Mouse (Mus musculus): ENCODE results near the gene Slf2. TPM values are rescaled to one million over a fixed set of nuclear protein-coding genes. Genes with fewer than 3 reads are reported as not detected.
A peak's percentile ranks its signal among the peaks of the same experiment; 100 is the strongest.

The Slf2 gene
- 26.0 and 29.4 TPM in 2 replicates for polyA plus RNA-seq (2015; fragmentation: Nextera tagmentation; extraction: Ambion mirVana)

DNA sequence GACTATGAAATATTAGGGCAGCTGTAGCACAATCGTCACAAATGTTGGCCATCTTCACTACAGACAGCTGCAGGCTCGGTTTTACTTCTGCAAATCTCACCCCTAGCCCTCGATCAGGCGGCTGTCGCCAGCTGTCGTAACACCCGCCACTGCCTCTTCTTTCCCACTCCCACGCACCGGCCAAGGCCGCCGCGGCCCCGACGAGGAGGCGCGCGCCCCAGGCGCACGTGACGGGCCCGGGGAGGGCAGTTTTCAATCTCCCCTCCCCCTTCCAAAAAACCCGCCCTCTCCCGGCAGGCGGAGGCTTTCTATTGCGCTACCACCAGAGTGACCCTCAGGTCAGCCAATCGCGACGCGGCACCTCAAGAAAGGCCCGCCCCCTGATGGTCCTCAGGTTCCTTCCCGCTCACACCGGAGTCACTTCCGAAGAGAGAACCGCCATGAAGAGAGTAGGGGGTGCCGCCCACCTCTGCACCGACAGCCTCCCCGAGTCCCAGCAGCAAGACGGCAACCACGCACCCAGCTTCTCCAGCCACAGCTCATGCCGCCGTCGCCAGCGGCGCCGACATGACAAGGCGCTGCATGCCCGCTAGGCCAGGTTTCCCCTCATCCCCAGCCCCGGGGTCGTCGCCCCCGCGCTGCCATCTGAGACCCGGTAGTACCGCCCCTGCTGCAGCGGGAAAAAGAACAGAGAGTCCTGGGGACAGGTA lies at the start of gene Slf2:
Gene Slf2 (plus strand): TSS at position 408 of the 710 bp plus-strand sequence.
- H3K9ac ChIP-seq = peak within 1 kb of the TSS; percentile 86
- peak; percentile 99 for ATAC-seq (ENCODE audit: borderline replicate concordance, extremely low read depth, low FRiP score, low TSS enrichment)
- no peaks in the 10 kb centered on the region for H3K27me3 ChIP-seq
- H3K4me1 ChIP-seq = peaks cover 24% of the 10 kb centered on the region
- H3K4me3 ChIP-seq = peak within 1 kb of the TSS; percentile 91
- peak within 1 kb of the TSS; percentile 81 for H3K27ac ChIP-seq
- H3K4me2 ChIP-seq = peak within 1 kb of the TSS; percentile 56
- WGBS = under 1% methylated on average over 55 of the region's 55 CpGs
- H3K36me3 ChIP-seq = peaks cover 11% of the 10 kb centered on the region
- H3K9me3 ChIP-seq = no peaks in the 10 kb centered on the region

DNA sequence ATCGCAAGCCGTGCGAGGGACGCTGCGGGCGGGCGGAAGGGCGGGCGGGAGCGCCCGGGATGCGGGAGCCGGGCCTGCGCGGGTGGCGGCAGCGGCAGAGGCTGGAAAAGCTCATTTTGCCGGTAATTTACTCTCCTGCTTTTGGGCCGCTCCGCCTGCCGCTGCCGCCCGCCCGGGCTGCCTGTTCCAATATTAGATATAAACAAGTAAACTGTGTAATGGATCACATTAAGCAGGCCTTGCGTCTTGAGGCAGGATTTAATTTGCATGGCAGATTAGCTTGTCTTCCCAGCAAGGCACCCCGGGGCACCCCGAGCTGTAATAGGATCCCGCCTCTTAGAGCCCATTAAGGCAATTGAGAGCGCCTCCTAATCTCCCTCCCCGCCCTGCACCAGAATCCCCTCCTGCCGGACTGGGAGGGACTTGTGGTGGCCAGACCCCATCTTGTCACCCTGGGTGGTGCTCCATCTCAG lies 48.4 kb upstream of the Slf2 start:
- no peak for ATAC-seq (ENCODE audit: borderline replicate concordance, extremely low read depth, low FRiP score, low TSS enrichment)
- H3K4me3 ChIP-seq = peak overlapping the region; percentile 33
- H3K27me3 ChIP-seq = peaks cover 64% of the 10 kb centered on the region
- no peaks in the 10 kb centered on the region for H3K9me3 ChIP-seq
- under 1% methylated on average over 30 of the region's 31 CpGs for WGBS
- H3K27ac ChIP-seq = no peak overlapping the region
- peak overlapping the region; percentile 32 for H3K9ac ChIP-seq
- H3K4me2 ChIP-seq = peak overlapping the region; percentile 65
- H3K4me1 ChIP-seq = no peaks in the 10 kb centered on the region
- no peaks in the 10 kb centered on the region for H3K36me3 ChIP-seq

DNA sequence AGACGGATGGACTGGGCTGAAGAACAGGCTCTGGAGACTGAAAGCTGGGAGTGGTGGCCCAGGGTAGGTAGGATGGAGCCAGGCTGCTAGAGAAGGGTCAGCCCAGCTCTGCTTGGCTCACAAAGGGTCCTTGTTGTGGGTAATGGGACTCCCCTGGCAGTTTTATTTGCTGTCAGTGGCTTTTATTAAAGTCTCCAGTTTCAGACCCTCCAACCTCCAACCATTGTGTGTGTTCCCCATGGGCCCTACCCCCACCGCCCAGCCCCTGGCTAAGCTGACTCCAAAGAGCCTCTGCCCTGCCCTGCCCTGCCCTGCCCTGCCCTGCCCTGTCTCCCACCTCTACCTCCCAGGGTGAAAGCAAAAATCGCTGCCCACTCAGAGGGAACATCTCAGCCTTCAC lies 46.6 kb upstream of the Slf2 start:
- peaks cover 78% of the 10 kb centered on the region for H3K27me3 ChIP-seq
- H3K4me1 ChIP-seq = no peaks in the 10 kb centered on the region
- WGBS = 48% methylated on average over 3 of the region's 3 CpGs
- ATAC-seq (ENCODE audit: borderline replicate concordance, extremely low read depth, low FRiP score, low TSS enrichment) = no peak
- H3K9me3 ChIP-seq = no peaks in the 10 kb centered on the region
- H3K4me3 ChIP-seq = no peak overlapping the region
- no peak overlapping the region for H3K27ac ChIP-seq
- no peaks in the 10 kb centered on the region for H3K36me3 ChIP-seq
- no peak overlapping the region for H3K4me2 ChIP-seq
- no peak overlapping the region for H3K9ac ChIP-seq

DNA sequence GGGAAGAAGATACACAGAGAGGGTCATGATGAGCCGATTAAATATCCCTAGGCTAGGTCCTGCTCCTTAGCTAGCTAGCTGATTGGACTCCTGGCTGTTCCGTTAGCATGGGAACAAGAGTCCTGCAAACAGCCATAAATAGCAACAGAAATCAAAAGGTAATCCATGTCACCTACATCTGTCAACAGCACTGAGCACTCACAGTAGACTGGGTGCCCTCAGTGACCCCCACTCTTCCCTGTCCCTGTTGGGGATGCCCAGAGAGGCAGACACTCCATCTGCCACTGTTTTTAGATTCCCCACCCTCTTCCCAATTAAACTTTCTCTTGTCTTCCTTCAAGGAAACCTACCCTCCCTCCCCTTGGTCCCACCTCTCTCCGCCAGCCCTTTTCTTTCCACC lies 44.5 kb upstream of the Slf2 start:
- Histone ChIP-seq H3K4me3 (no peak overlapping the region), H3K36me3 (no peaks in the 10 kb centered on the region), H3K27ac (no peak overlapping the region), H3K9me3 (no peaks in the 10 kb centered on the region), H3K4me1 (0 out of 2 replicates have a peak, but pooled peaks cover 1% of the 10 kb centered on the region), H3K4me2 (no peak overlapping the region), H3K9ac (no peak overlapping the region), H3K27me3 (peaks cover 86% of the 10 kb centered on the region)
- WGBS = 35% methylated on average over 3 of the region's 3 CpGs
- ATAC-seq (ENCODE audit: borderline replicate concordance, extremely low read depth, low FRiP score, low TSS enrichment) = no peak

DNA sequence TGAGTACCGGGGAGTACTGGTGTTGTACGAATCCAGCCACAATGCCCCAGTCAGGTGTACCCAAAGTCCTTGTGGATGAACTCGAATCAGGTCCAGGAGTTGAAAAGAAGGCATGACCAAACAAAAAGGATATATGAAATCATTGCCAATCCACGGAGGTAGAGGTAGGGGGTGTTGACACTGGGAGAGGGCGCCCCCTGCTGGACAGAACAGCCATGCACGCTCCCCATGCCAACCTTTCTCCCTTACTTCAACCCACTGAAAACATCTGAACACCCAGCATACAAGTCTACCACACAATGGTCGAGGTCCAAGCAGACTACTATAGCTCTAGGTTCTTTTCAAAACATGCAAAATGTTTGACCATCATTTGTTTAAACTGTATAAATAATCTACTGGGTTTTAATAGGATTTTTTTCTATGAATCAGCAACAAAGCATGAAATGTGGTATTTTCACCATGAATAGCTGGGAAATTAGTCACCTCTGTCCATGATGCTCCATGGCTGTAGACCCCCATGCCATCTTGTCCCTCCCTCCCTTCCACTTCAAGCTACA lies 43.2 kb upstream of the Slf2 start:
- Histone ChIP-seq H3K4me2 (no peak overlapping the region), H3K4me1 (peaks cover 9% of the 10 kb centered on the region), H3K36me3 (no peaks in the 10 kb centered on the region), H3K9me3 (no peaks in the 10 kb centered on the region), H3K9ac (no peak overlapping the region), H3K27me3 (peaks cover 75% of the 10 kb centered on the region), H3K4me3 (no peak overlapping the region), H3K27ac (no peak overlapping the region)
- 19% methylated on average over 7 of the region's 7 CpGs for WGBS
- no peak for ATAC-seq (ENCODE audit: borderline replicate concordance, extremely low read depth, low FRiP score, low TSS enrichment)

DNA sequence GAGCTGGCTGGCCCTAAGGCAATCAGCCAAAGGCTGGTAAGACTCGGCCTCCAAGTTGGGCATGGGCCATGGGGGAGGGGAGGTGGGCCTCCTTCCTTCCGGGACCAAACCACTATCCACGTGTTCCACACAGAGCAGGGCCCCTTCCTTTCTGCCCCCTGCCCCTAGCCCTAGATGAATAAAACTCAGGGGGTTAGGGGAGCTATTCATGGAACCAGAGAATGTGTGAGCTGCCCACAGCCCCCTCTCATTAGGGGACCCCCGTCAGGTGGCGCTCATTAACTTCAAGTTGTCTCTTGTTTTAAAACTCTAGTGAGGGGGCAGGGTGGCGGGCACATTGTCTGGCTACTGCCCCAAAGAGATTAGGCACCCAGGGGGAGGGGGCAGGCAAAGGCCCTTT lies 41.4 kb upstream of the Slf2 start:
- H3K4me3 ChIP-seq = no peak overlapping the region
- peaks cover 72% of the 10 kb centered on the region for H3K27me3 ChIP-seq
- 40% methylated on average over 6 of the region's 6 CpGs for WGBS
- no peaks in the 10 kb centered on the region for H3K36me3 ChIP-seq
- ATAC-seq (ENCODE audit: borderline replicate concordance, extremely low read depth, low FRiP score, low TSS enrichment) = no peak
- no peaks in the 10 kb centered on the region for H3K9me3 ChIP-seq
- H3K4me1 ChIP-seq = peaks cover 17% of the 10 kb centered on the region
- H3K4me2 ChIP-seq = no peak overlapping the region
- H3K9ac ChIP-seq = no peak overlapping the region
- H3K27ac ChIP-seq = no peak overlapping the region

DNA sequence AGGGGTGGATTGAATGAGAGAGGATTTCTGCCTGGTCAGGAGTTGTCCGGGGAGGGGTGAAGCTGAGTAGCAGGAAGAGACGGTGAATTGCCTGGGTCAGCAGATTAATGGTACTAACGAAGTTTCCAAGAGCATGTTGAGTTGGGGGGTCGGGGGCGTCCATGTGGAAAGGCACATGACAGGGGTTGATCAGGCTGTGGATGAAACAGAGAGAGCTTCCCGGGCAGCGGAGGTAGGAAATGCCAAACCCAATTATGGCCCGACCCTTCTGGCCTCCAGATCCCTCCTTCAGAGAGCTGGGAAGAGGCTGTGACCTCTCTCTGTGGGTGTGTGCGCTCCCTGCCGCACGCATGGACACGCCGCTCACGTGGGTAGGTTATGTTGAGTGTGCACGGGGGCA lies 39.5 kb upstream of the Slf2 start:
- Histone ChIP-seq H3K4me3 (no peak overlapping the region), H3K4me2 (no peak overlapping the region), H3K36me3 (no peaks in the 10 kb centered on the region), H3K27me3 (peaks cover 65% of the 10 kb centered on the region), H3K27ac (no peak overlapping the region), H3K9ac (no peak overlapping the region), H3K4me1 (peaks cover 17% of the 10 kb centered on the region), H3K9me3 (no peaks in the 10 kb centered on the region)
- 58% methylated on average over 15 of the region's 15 CpGs for WGBS
- ATAC-seq (ENCODE audit: borderline replicate concordance, extremely low read depth, low FRiP score, low TSS enrichment) = no peak

DNA sequence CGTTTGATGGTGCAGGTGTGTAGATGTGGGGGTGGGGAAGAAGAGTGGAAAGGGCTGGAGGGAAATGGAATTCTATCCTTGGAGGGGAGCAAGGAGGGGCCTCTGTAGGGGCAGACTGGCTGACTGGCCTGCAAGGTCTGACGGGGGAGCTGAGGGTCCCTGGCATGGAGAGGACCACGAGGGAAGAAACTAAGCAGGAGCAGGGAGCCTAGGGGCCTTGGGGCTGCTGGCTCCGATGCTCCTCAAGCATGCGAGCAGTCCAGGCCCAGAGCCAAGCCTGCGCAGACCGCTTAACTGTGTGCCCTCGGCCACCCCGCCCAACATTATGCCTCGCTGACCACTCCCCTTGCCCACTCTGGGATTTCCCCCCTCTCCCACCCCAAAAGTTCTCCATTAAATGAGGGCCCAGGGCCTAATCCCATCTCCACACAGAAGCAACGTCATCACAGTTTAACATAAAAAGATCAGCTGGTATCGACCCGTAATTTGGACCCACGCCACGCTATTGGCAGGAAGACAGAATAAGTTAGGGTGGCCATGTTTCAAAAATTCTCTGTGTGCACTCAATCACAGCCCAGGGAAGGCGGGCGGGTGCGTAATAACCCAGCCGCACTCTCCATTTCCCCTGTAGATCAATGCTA lies 37.6 kb upstream of the Slf2 start:
- peaks cover 17% of the 10 kb centered on the region for H3K4me1 ChIP-seq
- no peak overlapping the region for H3K4me3 ChIP-seq
- no peaks in the 10 kb centered on the region for H3K9me3 ChIP-seq
- no peak; the same call in 1 of the 2 replicates for ATAC-seq (ENCODE audit: borderline replicate concordance, extremely low read depth, low FRiP score, low TSS enrichment)
- H3K4me2 ChIP-seq = peak overlapping the region; percentile 28
- WGBS = 31% methylated on average over 19 of the region's 19 CpGs
- H3K9ac ChIP-seq = no peak overlapping the region
- peaks cover 58% of the 10 kb centered on the region for H3K27me3 ChIP-seq
- H3K36me3 ChIP-seq = no peaks in the 10 kb centered on the region
- H3K27ac ChIP-seq = no peak overlapping the region

DNA sequence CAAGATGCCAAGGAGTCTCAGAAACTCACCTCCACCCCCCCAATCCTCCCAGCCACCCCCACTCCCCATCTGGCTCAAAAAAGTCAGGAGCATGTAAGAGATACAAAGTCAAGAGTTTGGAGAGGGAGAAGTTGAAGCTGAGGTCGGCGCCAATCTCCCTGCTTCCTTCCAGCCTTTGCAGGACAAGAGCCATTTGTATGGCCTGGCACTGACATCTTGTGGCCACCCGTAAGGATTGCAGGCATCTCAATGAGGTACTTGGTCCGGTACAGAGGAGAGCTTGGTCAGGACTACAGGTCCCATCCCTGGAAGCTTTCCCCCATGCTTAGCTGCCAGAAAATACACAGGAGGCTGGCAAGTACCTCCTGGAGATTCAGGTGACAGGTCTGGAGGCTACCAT lies 35.7 kb upstream of the Slf2 start:
- WGBS = 2% methylated on average over 4 of the region's 4 CpGs
- no peaks in the 10 kb centered on the region for H3K36me3 ChIP-seq
- ATAC-seq (ENCODE audit: borderline replicate concordance, extremely low read depth, low FRiP score, low TSS enrichment) = 0 out of 2 replicates have a peak, but pooled peaks have one; percentile 45
- H3K4me3 ChIP-seq = no peak overlapping the region
- H3K27me3 ChIP-seq = peaks cover 42% of the 10 kb centered on the region
- H3K4me1 ChIP-seq = peaks cover 26% of the 10 kb centered on the region
- H3K27ac ChIP-seq = no peak overlapping the region
- no peaks in the 10 kb centered on the region for H3K9me3 ChIP-seq
- no peak overlapping the region for H3K4me2 ChIP-seq
- no peak overlapping the region for H3K9ac ChIP-seq

DNA sequence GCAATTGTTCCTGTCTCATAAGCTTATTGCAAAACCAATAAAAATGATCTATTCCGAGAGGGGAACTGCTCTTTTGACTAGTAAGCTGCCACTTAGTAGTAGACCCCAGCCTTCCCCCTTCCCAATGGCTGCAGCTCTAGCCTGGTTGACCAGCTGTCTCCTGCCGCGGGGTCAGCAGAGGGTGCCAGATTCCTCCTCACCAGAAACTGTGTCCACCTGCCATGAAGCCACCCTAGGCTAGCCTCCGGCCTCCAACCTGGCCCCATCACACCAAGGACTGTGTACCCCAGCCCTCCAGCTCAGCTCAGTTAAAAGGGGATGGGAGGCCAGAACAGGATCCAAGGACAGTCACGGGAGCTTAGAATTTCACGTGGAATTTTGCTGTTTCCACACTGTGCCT lies 34.5 kb upstream of the Slf2 start:
- ATAC-seq (ENCODE audit: borderline replicate concordance, extremely low read depth, low FRiP score, low TSS enrichment) = no peak
- Histone ChIP-seq H3K27ac (no peak overlapping the region), H3K4me3 (no peak overlapping the region), H3K9me3 (no peaks in the 10 kb centered on the region), H3K9ac (no peak overlapping the region), H3K4me1 (peaks cover 31% of the 10 kb centered on the region), H3K36me3 (no peaks in the 10 kb centered on the region), H3K27me3 (peaks cover 30% of the 10 kb centered on the region), H3K4me2 (no peak overlapping the region)
- 53% methylated on average over 6 of the region's 6 CpGs for WGBS

DNA sequence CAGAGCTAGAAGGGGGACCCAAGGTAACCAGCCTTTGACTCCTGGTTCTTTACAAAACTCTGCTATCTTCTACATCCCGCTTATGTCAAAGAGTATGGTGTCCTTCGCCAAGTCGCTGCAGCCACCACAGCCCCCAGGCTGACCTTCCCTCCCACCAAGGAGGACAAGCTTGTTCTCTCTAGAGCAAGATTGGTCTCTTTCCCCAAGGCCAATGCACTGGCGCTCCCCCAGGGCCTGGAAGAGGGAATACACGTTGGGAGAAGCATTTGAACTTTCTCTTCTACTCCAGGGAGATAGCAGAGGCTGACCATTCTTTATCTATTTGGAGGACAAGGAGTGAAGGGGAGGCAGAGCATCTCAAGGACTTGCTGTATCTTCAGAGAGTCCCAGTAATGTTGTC lies 33.4 kb upstream of the Slf2 start:
- 67% methylated on average over 5 of the region's 5 CpGs for WGBS
- Histone ChIP-seq H3K4me2 (no peak overlapping the region), H3K4me3 (no peak overlapping the region), H3K9me3 (no peaks in the 10 kb centered on the region), H3K4me1 (peaks cover 31% of the 10 kb centered on the region), H3K36me3 (no peaks in the 10 kb centered on the region), H3K27me3 (peaks cover 27% of the 10 kb centered on the region), H3K9ac (no peak overlapping the region), H3K27ac (no peak overlapping the region)
- no peak for ATAC-seq (ENCODE audit: borderline replicate concordance, extremely low read depth, low FRiP score, low TSS enrichment)

DNA sequence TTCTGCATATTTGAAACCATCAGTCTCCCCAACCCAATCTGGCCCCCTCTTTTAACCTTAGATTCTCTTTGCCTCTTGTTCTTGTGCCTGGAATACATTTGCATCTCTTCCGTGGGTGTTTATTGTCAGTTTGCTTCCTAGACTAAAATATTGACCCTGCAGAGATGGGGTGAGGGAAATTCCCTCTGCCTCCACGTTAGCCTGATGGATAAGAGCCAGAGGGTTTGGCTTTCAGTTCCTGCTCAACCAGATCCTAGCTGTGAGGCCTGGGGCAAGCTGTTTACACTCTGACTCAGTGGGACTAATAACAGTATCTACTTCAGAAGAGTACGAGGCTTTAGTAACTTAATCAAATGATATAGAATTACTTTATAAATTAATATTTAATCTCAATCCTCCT lies 32.3 kb upstream of the Slf2 start:
- WGBS = 29% methylated on average over 3 of the region's 3 CpGs
- Histone ChIP-seq H3K4me2 (no peak overlapping the region), H3K9me3 (no peaks in the 10 kb centered on the region), H3K27ac (no peak overlapping the region), H3K9ac (no peak overlapping the region), H3K36me3 (no peaks in the 10 kb centered on the region), H3K4me3 (no peak overlapping the region), H3K4me1 (peaks cover 22% of the 10 kb centered on the region), H3K27me3 (peaks cover 24% of the 10 kb centered on the region)
- no peak for ATAC-seq (ENCODE audit: borderline replicate concordance, extremely low read depth, low FRiP score, low TSS enrichment)

All from lung, embryonic 15.5 days (tissue).